Mouse (Mus musculus): ENCODE measurements at regions not wholly inside any gene's neighbourhood (a gene's known extent, or its start where the extent isn't known, plus 50 kb on each side); places are given as distances from the start of the nearest gene placed in this dataset.

DNA sequence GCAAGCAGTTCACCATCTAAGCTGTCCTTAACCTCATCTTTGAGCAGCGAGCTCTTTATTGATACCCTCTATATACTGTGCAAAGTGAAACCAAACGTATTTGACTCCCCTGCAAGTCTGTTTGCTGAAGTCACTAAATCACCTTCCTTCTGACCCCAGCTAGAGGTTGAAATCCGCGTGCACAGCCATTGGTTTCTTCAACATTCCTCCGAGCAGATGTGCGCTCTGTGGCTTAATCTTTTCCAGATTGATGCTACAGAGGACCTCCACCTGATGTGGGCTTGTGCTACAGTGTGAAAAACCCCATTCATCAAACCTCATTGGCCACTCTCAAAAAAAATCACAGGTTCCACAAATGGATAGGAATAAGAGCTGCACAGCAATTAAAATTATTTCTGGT is 474.0 kb downstream of the Kcnj2 start:
- CTCF ChIA-PET = no interaction called here

DNA sequence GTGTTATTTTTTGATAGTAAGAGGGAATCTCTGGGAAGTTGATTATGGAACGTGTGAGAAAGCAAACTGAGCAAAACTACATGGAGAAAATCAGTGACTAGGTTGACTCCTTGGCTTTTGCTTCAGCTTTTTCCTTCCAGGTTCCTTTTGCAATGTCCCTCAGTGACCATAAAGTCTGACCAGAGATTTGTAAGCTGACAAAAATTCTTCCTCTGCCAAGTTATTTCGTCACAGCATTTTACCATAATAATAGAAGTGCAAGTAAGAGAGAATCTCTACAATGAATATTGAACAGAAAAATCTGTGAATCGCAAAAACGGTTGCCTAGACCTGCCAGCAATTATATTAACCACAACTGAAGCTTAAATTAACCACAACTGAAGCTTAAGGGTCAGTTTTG is 479.3 kb downstream of the Kcnj2 start:
- ChIA-PET CTCF (no interaction called here), POLR2A (no interaction called here)

More for the DNA sequence above, 474.0 kb downstream of the Kcnj2 start:
- POLR2A ChIA-PET = no interaction called here

DNA sequence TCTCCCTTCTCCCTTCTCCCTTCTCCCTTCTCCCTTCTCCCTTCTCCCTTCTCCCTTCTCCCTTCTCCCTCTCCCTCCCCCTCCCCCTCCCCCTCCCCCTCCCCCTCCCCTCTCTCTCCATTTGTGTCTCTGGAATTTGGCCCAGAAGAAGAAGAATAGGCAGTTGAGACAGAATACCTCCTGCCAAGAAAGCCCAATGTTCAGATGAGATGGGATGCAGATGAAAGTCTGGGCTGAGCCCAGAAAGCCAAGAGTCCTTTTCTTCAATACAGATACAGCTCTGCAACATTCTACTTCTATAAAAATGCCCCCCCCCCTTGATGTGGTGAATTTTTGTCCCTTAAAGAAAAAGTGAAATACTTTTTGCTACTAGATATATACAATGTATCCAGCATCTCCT is 489.2 kb downstream of the Kcnj2 start:
- CTCF ChIA-PET = interaction anchor here in 1 of 4 experiments (0.7 kb wide), 1 partner anchor 1939 kb away, joined by 3 read pairs; no protein-coding TSS in a partner anchor
- POLR2A ChIA-PET = no interaction called here

DNA sequence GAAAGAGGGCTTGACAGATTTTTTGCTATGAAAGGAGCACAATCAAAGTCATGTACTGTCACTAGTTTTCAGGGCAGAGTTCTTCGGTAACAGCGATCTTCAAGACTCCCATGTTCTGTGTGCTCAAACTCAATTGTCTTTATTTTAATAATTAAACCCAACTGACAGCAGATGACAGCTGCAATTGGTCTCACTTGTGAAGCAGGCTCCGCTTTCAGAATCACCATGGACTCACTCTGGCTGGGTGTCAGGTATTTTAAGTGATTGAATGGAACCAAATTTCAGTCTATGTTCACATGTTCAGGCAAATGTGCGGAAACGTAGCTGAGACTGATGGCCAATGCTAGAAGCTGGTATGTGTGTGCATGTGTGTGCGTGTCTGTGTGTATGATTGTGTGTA is 489.7 kb downstream of the Kcnj2 start:
- CTCF ChIA-PET = interaction anchor here in 1 of 4 experiments (0.7 kb wide), 1 partner anchor 1939 kb away, joined by 3 read pairs; no protein-coding TSS in a partner anchor
- POLR2A ChIA-PET = no interaction called here

DNA sequence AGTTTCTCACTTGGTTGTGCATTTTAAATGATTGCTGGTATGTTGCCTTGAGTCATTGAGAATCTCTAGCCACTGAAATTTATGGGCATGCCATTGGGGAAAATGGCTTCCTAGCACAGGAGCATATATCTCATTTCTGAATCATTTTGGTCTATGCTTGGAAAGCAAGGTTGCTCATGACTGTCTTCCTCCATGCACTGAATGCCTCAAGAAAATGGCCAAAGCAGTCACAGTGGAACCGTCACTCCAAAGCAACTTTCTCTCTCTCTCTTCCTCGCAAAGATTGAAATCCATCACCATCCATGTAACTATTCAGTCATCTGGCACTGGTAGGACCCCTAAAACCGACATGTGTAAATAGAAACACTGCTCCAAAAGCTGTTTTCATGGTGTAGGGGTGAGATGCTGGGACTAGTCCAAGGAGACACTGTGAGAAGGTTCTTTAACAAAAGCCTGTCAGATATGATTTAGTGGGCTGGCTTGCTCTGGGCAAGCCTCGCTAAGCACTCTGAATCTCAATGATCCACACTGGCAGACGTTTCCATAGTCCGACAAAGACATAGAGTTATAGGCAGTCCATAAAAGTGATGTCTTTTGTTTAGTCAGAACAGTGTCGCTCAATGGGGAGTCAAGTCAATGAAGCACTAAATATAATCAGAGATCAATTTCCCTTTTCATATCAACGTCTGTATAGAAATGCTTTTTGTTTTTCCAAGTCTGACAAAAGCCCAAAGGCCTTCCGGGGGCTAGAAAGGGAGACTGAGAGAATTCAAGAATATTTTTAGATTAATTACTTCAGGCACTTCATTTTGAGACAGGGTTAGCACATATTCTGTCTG is 492.6 kb downstream of the Kcnj2 start:
- CTCF ChIA-PET = no interaction called here
- POLR2A ChIA-PET = no interaction called here

DNA sequence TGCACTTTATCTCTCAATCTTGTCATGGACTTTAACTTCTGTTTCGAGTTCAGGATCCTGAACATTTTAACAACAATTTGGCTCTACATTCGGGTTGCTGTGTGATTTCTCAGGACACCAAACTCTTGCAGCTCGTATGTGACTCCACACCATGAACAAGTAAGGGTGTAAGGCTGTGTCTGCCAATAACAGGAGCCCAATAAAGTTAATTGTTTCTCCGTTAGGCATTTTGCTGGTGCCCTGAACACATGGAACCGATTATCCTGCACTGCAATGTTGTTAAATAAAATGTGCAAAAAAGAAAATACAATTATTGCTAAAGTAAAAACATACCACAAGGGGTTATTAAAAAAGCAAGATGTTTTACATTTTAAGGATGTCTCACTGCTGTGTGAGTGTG is 497.2 kb downstream of the Kcnj2 start:
- POLR2A ChIA-PET = no interaction called here
- CTCF ChIA-PET = no interaction called here

DNA sequence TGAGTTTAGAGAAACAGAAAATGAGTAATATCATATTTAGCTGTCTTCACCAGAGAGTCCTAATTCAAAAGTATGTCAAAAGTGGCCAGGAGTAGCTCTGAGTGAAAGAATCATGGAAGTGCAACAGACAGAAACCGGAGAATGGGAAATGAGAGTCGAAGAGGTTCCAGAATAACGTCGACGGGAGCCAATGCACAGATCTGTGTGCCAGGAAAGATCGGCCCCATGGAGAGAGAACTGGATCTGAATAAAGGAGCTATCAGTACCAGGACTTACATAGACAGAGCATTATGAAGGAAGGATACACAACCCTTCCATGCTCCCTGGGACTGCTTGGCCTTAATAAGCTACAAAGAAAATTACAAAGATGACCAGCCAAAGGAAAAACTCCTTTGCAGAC is 502.1 kb downstream of the Kcnj2 start:
- ChIA-PET CTCF (interaction anchor here in 1 of 4 experiments (0.5 kb wide), 1 partner anchor 1069 kb away, joined by 5 read pairs; no protein-coding TSS in a partner anchor), POLR2A (no interaction called here)

DNA sequence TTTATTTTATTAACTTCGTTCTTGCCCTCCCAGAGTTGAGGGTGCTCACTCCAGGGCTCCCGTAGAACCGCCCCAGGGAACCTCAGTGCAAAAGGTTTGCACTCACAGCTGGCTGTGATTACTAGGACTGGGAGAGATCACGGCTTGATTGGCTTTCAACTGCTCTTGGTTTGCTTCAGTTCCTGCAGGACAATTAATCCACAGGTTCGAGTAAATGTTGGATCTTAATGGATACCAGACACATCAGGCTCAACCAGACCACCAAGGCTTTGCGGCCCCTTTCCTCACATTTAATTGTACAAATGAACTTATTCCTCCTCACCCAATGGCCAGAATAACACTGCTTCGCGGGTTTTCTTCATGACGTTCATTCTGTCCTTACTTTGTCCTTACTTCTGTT is 502.9 kb downstream of the Kcnj2 start:
- POLR2A ChIA-PET = no interaction called here

DNA sequence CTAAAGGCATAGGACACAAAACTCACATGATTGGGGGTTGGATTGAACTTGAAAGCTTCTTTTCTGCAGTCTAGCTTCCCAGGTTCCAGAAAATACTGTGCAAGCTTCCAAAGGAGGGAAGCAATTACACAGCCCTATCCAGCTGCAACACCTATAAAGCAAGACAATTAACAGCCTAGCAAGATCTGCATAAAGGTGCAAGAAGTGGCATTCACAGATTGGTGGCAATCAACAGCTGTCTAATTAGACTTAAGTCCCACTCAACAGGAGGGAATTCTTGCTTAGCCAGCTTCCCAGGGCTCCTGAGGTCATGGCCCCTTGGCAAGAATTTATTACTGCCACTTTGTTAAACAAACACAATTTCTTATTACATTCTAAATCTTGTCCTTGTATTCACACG is 511.9 kb downstream of the Kcnj2 start:
- ChIA-PET CTCF (no interaction called here), POLR2A (no interaction called here)

More for the DNA sequence above, 502.9 kb downstream of the Kcnj2 start:
- CTCF ChIA-PET = no interaction called here

DNA sequence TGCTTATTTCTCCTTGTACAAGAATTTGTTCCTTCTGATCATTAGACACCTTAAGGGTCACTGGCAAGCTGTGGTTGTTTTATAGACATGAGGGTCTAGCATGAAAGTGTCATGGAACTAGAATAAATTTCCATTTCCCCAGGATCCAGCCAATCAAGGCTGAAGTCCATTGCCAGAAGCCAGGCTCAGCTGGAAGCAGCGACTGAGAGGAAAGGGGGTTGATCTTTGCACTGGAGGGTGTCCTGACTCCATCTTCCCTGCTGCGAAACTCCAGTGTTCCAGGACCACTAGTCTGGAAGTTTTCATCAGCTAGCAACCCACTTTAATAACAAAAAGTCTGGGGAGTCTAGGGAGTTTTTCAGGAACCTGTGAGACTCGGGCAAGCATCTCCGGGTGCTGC is 517.0 kb downstream of the Kcnj2 start:
- ChIA-PET POLR2A (interaction anchor here in 1 of 4 experiments (0.6 kb wide), 1 partner anchor 139 kb away, joined by 3 read pairs; no protein-coding TSS in a partner anchor), CTCF (interaction anchor here in 1 of 4 experiments (0.6 kb wide), 1 partner anchor 1199 kb away, joined by 11 read pairs; the partner anchor contains the start of gene Sox9)

DNA sequence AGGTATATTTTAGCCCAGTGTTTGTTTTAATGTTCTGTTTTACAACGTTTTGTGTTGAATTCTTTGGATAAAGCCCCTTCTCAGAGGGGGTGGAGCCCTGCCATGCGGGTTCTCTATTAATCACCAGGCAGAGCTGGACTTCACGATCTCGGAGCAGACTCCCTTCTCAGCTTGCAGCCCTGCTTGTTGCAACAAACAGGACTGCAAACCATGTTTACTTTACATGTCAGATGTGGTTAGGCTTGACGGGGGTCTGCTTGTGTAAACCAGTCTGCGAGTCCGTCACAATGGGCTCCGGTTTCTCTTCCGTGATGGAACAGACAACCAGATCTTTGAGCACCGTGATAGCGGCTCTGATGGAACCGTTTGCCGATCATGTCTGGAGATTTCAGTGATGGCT is 517.6 kb downstream of the Kcnj2 start:
- CTCF ChIA-PET = interaction anchor here in 1 of 4 experiments (0.6 kb wide), 1 partner anchor 1198 kb away, joined by 11 read pairs; the partner anchor contains the start of gene Sox9
- POLR2A ChIA-PET = interaction anchor here in 1 of 4 experiments (0.7 kb wide), 1 partner anchor 1603 kb away, joined by 3 read pairs; no protein-coding TSS in a partner anchor

DNA sequence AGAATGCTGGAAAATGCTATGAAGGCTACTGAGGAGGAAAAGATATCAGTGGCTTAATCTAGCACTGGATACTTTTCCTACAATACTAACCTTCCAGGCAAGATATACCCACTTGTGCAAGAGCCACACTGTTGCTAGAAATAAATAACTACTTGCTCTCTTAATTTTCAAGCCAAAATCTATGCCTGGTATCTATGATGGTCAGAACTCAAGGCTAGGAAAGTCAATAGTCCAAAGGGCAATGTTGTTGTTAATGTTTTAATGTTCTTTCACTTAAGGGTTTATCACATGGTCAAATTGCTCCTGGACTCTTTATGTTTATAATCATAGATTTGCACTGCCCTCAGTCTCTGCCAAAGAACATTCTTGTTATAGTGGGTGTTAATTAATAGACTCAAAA is 533.5 kb downstream of the Kcnj2 start:
- ChIA-PET POLR2A (no interaction called here), CTCF (no interaction called here)

DNA sequence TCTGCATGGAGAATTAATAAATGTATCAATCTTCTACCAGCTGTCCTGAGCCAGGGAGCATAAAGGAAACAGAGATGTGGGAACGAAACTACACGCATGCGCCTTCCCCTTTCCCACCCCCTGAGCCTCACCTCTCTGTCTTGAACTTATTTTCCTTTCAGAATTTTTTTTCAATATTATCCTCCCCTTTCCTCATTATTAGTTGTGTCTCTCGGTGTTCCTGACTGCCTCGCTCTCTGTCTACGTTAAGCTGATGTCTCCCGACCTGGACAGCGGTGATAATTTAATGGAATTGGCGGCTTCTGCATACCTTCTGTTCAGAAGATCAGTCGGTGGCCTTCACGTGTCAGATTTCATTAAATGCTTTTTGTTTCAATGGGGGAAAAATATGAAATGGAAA is 539.2 kb downstream of the Kcnj2 start:
- POLR2A ChIA-PET = no interaction called here
- CTCF ChIA-PET = no interaction called here

DNA sequence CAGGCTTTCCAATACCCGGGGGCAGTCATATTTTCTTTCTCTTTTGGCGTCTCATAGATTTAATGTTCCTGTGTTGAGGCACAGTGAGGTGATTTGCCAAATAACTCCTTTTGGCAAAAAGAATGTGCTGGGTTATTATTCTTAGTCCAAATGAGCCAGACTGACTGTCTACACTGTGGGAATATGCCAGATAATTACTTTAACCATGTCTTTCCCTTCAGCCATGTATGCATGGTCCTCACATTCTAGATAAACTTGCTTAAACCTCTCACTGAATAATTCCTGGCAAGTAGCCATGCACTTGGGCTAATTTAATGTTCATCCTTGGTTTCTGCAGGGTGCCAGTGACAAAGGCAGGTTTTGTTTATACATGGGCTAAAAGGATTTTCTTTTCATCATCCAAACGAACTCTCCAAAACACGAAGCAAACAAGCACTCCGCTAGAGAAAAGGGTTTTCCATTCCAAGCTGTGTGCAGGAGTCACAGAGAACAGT is 544.6 kb downstream of the Kcnj2 start:
- ChIA-PET POLR2A (no interaction called here), CTCF (no interaction called here)

DNA sequence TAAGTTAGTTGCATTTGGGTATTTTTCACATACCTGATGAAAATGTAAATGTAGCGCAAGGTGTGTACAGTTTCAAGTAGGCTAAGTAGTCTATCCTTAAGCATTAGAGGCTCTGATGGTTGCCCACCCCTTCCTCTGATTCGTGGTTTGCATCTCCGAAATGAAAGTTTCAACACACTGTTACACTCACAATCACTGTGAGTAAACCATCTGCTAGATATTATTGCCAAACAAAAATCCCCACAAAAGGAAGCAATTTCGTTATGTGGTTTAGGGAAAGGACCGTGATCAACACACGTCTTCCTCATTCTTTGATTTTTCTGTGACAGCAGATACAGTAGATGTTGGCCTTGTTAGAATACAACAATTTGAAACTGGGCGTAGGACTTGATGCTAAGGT is 577.6 kb downstream of the Kcnj2 start:
- ChIA-PET CTCF (no interaction called here), POLR2A (no interaction called here)

DNA sequence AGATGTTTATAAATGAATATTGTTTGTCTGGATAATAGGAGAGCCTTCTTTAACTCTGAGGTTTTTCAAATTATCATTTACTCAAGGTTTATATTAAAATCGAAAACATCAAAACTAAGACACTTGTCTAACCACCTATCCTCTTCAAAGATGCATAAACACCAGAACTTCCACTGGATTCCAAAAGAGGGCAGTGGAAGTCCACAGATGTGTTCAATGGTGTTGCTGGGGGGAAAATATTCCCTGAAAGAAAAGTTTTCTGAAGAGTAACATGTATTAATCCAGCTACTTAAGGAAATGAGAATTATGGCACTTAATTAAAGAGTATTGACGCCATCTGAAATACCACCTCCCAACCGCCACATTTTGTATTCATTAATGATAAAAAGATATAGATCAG is 586.9 kb downstream of the Kcnj2 start:
- ChIA-PET CTCF (no interaction called here), POLR2A (no interaction called here)

DNA sequence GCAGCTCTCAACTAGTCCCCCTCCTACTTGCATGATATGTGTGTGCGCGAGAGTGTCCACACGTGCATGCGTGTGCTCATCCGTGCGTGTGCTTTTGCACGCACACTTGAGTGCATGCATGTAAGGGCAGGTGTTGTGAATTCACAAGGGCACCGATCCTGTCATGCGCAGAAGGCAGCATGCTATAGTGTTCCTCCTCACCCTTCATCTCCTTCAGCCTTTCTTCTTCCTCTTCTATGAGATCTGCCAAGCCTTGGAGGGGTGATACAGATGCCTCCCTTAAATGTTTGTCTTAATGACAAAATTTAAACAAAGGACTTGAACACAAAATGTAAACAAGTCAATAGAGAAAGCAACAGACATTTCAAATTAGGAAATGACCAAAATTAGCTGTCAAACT is 591.8 kb downstream of the Kcnj2 start:
- ChIA-PET POLR2A (no interaction called here), CTCF (interaction anchor here in 1 of 4 experiments (0.5 kb wide), 1 partner anchor 791 kb away, joined by 6 read pairs; no protein-coding TSS in a partner anchor)

DNA sequence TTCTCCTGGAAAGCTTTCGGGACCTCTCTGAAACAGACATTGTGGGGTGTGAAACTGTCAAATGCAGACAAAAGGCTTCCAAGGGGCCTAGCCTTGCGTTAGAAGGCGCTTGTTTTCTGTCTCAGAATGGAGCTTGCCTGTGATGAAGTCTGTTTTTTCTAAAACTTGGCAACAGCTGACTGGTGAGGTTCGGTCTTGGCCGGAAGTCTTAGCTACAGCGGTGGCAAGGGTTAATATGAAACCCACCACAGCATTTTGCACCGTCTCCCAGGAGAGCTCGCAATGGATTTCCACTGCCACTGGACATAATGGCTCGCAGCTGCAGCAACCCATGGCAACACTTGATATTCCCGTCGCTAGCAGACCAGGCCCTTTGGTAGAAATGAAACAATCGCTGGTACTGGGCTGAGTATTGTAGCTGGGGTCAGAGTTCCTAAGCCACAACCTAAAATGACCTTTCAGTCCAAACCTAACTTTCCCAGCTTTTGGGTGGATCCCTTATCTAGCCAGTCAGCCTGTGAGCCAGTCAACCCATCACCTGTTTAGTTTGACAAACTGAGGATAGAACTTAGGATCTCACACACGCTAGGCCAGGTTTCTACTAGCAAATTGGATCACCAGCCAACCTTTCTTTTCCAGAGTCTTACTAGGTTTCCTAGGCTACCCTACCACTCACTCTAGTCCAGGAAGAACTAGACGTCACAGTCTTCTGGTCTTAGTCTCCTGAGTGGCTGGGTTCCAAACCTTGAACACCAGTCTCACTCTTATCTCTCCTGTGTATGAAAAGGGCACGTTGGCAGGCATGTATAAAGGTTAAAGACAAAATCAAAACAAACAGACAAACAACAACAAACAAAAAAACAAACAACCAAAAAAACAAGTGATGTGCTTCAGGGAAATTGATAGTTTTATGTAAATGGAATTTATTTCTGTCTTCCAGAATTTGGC is 592.7 kb downstream of the Kcnj2 start:
- ChIA-PET CTCF (no interaction called here), POLR2A (no interaction called here)

DNA sequence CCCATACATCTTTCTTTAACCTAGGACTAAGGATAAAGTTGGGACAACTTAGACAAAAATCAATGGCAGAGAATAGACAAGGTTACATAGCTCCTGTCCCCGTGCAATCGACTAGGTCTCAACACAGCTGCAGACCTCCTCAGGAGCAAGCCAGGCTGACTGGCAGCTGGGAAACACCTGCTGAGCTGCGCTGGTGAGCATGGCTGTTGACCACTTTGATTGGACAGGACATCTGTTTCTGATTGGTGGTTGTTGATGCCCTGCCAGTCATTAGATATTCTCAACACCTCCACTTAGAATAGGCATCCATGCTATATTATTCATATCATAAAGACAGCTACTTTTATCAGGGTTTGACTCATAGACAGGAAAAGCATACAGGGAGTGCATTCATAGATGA is 597.3 kb downstream of the Kcnj2 start:
- ChIA-PET POLR2A (no interaction called here), CTCF (no interaction called here)

DNA sequence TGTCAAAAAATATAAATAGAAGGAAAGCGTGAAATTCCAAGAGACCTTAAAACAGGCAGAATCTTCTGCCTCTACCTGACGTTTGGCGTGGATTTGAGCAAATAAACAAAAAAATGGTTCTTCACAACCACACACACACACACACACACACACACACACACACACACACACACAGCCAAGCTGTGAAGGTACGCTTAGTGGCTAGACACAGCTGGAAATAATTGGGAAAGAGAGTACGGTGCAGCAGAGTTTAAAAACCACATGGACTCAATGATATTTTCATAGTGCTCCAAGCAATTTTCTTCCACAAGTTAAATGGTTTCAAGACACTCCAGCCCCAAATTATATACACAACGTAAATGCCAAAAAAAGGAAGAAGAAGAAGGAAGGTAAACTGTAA is 600.4 kb downstream of the Kcnj2 start:
- ChIA-PET POLR2A (interaction anchor here in 1 of 4 experiments (0.7 kb wide), 1 partner anchor 41 kb away, joined by 3 read pairs; no protein-coding TSS in a partner anchor), CTCF (no interaction called here)

Data from embryonic stem cell, embryonic (primary cell).